Mouse (Mus musculus): ENCODE data around the gene Ffar1. TPM values are rescaled to one million over a fixed set of nuclear protein-coding genes. Genes with fewer than 3 reads are reported as not detected.

Gene Ffar1
- total RNA-seq, 2 experiments from 2014 or later, result not detected

Other genes with a start within 250 kb of the Ffar1 start
- under 1 TPM; 0.22 to 0.34 TPM for gene Upk1a, start 248.7 kb downstream of the Ffar1 start, total RNA-seq (2021)
- 100 to 1,000 TPM; 719 to 852 TPM for gene Cox6b1, start 235.4 kb downstream of the Ffar1 start, total RNA-seq (2021)
- not detected for gene Etv2, start 225.7 kb downstream of the Ffar1 start, total RNA-seq (2021)
- 10 to 100 TPM; 75.3 to 79.9 TPM for gene Rbm42, start 211.2 kb downstream of the Ffar1 start, total RNA-seq (2021)
- 1 to 10 TPM; 7.0 to 7.4 TPM for gene Haus5, start 196.6 kb downstream of the Ffar1 start, total RNA-seq (2021)
- gene Pmis2, start 190.0 kb downstream of the Ffar1 start, total RNA-seq (2021), result not detected
- gene 2200002J24Rik, start 162.6 kb downstream of the Ffar1 start, total RNA-seq (2021), result not detected
- gene Atp4a, start 149.4 kb downstream of the Ffar1 start, total RNA-seq (2021), result 1 to 10 TPM; 3.1 to 3.8 TPM
- 100 to 1,000 TPM; 117 to 141 TPM for gene Tmem147, start 132.0 kb downstream of the Ffar1 start, total RNA-seq (2021)
- not detected for gene Gapdhs, start 117.9 kb downstream of the Ffar1 start, total RNA-seq (2021)
- gene Sbsn, start 110.1 kb downstream of the Ffar1 start, total RNA-seq (2021), result 10 to 100 TPM in 1 of 2 experiments, 1 to 10 TPM in 1; 7.7 to 10.4 TPM
- 1 to 10 TPM; 1.2 to 1.5 TPM for gene Dmkn, start 97.8 kb downstream of the Ffar1 start, total RNA-seq (2021)
- gene Krtdap, start 73.7 kb downstream of the Ffar1 start, total RNA-seq (2021), result not detected
- under 1 TPM in 1 of 2 experiments, not detected in 1; 0.25 TPM for gene Ffar2, start 37.8 kb downstream of the Ffar1 start, total RNA-seq (2021)
- not detected for gene Ffar3, start 5.4 kb downstream of the Ffar1 start, total RNA-seq (2021)
- gene Cd22, start 18.8 kb upstream of the Ffar1 start, total RNA-seq (2021), result not detected
- gene Mag, start 53.3 kb upstream of the Ffar1 start, total RNA-seq (2021), result 10 to 100 TPM; 25.3 to 30.7 TPM
- not detected for gene Hamp2, start 63.1 kb upstream of the Ffar1 start, total RNA-seq (2021)
- not detected for gene Hamp, start 82.5 kb upstream of the Ffar1 start, total RNA-seq (2021)
- gene Usf2, start 95.2 kb upstream of the Ffar1 start, total RNA-seq (2021), result 100 to 1,000 TPM in 1 of 2 experiments, 10 to 100 TPM in 1; 94.1 to 116 TPM
- gene Lsr, start 111.9 kb upstream of the Ffar1 start, total RNA-seq (2021), result 10 to 100 TPM; 11.8 to 15.1 TPM
- gene Fam187b, start 112.2 kb upstream of the Ffar1 start, total RNA-seq (2021), result under 1 TPM; 0.25 to 0.96 TPM
- gene Fxyd5, start 180.9 kb upstream of the Ffar1 start, total RNA-seq (2021), result 10 to 100 TPM; 35.9 to 36.5 TPM
- 100 to 1,000 TPM; 376 to 407 TPM for gene Fxyd7, start 189.9 kb upstream of the Ffar1 start, total RNA-seq (2021)
- gene Fxyd1, start 195.6 kb upstream of the Ffar1 start, total RNA-seq (2021), result 10 to 100 TPM; 67.2 to 69.2 TPM
- 10 to 100 TPM; 13.2 to 15.5 TPM for gene Lgi4, start 197.8 kb upstream of the Ffar1 start, total RNA-seq (2021)
- 1 to 10 TPM in 1 of 2 experiments, not detected in 1; 1.2 TPM for gene Fxyd3, start 215.1 kb upstream of the Ffar1 start, total RNA-seq (2021)